Mouse (Mus musculus) myocyte (in vitro differentiated cells): ENCODE data around the gene Plcb4.

ENCODE experiments used
- E2F4 ChIP-seq: IDR thresholded peaks from one replicate; pipeline ENCODE4 v1.6.1; 2011; ENCODE audit warnings: mild to moderate bottlenecking, control low read depth, moderate library complexity; ENCODE audit not compliant: insufficient read depth
- MAX ChIP-seq: IDR thresholded peaks from one replicate; pipeline ENCODE4 v1.6.1; 2011; ENCODE audit warnings: low read depth, mild to moderate bottlenecking, control low read depth
- MYOD1 ChIP-seq, 3 experiments: IDR thresholded peaks; one replicate each; pipeline ENCODE4 v1.6.1; 2011; ENCODE audit warnings: control low read depth in 2 of 3, low read depth in 2 of 3, mild to moderate bottlenecking in 2 of 3, moderate library complexity in 1 of 3; ENCODE audit not compliant: insufficient read length in 2 of 3, control insufficient read depth in 1 of 3
- POLR2A ChIP-seq: IDR thresholded peaks from one replicate; pipeline ENCODE4 v1.6.1; 2011; ENCODE audit warnings: low read depth, mild to moderate bottlenecking, control low read depth, moderate library complexity; ENCODE audit not compliant: insufficient read length
- TCF12 ChIP-seq: IDR thresholded peaks from one replicate; pipeline ENCODE4 v1.6.1; 2011; ENCODE audit warnings: mild to moderate bottlenecking, control low read depth; ENCODE audit not compliant: poor library complexity, insufficient read depth, severe bottlenecking

GRCm38 (mm10) chr2:135955796-135956195 is 297.0 kb downstream of the Plcb4 start:
- TF ChIP-seq TCF12 (no peak), MAX (no peak), MYOD1 (IDR thresholded peaks at IDR 0.05; ENCODE audit: control insufficient read depth in 1 of 3, insufficient read length in 2 of 3, low read depth in 2 of 3) (no peak), POLR2A (no peak), E2F4 (no peak)
